Mouse (Mus musculus) testis, adult 2 months (tissue): ENCODE results near the gene Prdx5.

ENCODE experiments used
- CTCF ChIP-seq: fragments of 200-500 bp; IDR thresholded peaks from 2 replicates; pipeline ENCODE4 v1.5.1; 2012; ENCODE audit warnings: low read depth, mild to moderate bottlenecking, inconsistent platforms, low read length, moderate library complexity; ENCODE audit not compliant: control insufficient read depth, insufficient read depth, insufficient replicate concordance
- POLR2A ChIP-seq: fragments of 200-500 bp; IDR thresholded peaks from 2 replicates; pipeline ENCODE4 v1.6.1; 2012; ENCODE audit warnings: low read depth, mild to moderate bottlenecking, inconsistent platforms, low read length, moderate library complexity; ENCODE audit not compliant: control insufficient read depth

DNA sequence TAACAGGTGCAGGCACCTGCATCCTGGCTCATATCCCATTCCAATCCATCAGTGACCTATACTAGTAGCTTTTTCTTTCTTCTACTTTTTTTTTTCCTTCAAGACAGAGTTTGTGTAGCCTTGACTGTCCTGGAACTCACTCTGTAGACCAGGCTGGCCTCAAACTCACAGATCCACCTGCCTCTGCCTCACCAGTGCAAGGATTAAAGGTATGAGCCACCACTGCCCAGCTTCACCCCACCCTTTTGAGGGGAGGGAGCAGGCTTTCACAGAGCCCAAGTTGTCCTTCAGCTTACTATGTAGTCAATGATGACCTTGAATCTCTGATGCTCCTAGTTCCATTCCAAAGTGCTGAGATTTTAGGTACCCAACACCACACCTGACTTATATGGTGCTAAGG, 9.5 kb upstream of the Prdx5 start:
- TF ChIP-seq POLR2A: no peak
- no peak for TF ChIP-seq CTCF
